In the genomic region with DNA sequence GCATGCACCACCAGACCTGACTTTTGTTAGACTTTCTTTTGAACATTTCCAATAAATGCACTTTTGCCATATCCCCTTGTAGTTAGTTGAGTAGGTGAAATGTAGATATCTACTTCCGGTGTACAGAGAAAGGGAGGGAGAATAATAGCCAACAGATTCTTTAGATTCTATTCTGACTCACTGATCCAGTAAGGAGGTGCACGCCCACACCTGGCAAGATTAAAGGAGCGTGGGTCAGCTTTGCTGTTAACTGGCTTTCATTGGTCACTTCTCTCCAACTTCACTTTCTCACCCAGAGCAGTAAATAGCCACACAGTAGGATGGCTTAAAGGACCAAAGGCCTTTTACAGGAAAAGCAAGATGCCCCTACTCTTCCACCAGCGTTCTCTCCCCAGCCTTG, we compare ENCODE assay signal across 25 mouse cellular contexts.
"Had no signal": no experiment of that assay in that cellular context is flagged by ENCODE, and none has a peak within 500 bp of the region (broad histone marks: within the 10 kb centered on the region; RNA-seq: fewer than 3 reads in every experiment).

No protein-coding gene starts in this region.

- H3K4me3 ChIP-seq: gastrocnemius, adult 2 months; heart, adult 2 months; heart, embryonic 10.5 days; heart, embryonic 12.5 days; hindbrain, embryonic 10.5 days; hindbrain, embryonic 12.5 days; intestine, embryonic 15.5 days; layer of hippocampus, adult 2 months; limb, embryonic 13.5 days; limb, embryonic 15.5 days had no signal

- DNase-seq: gastrocnemius, adult 2 months; gastrocnemius, postnatal 10 days; gastrocnemius, postnatal 25 days; heart, adult 2 months; heart, postnatal 10 days; heart, postnatal 4 days; kidney, adult 18-20 months; kidney, adult 8-10 months; kidney, postnatal 10 days; kidney, postnatal 25 days; kidney, postnatal 4 days; layer of hippocampus, postnatal 36 days; left cerebral cortex, postnatal 4 days had no signal

- ATAC-seq: hindbrain, embryonic 16.5 days; inflammation-experienced regulatory T-cells, adult 6 months; intestine, embryonic 15.5 days; intestine, postnatal 0 days had no signal

- H3K9ac ChIP-seq: heart, embryonic 12.5 days; hindbrain, embryonic 12.5 days; hindbrain, embryonic 14.5 days; intestine, embryonic 15.5 days; limb, embryonic 13.5 days; limb, embryonic 15.5 days had no signal

- H3K27ac ChIP-seq: gastrocnemius, adult 2 months; heart, adult 2 months; heart, embryonic 10.5 days; hindbrain, embryonic 10.5 days; hindbrain, embryonic 12.5 days; hindbrain, embryonic 14.5 days; intestine, embryonic 15.5 days; layer of hippocampus, adult 2 months; limb, embryonic 13.5 days; limb, embryonic 15.5 days had no signal

- H3K4me1 ChIP-seq: hindbrain, embryonic 10.5 days; hindbrain, embryonic 12.5 days; intestine, embryonic 15.5 days had no signal

- H3K27me3 ChIP-seq: heart, embryonic 12.5 days; hindbrain, embryonic 12.5 days; intestine, embryonic 15.5 days; limb, embryonic 13.5 days; limb, embryonic 15.5 days had no signal

- H3K4me2 ChIP-seq: heart, embryonic 12.5 days; hindbrain, embryonic 12.5 days; hindbrain, embryonic 14.5 days; intestine, embryonic 15.5 days; limb, embryonic 13.5 days; limb, embryonic 15.5 days had no signal

- H3K9me3 ChIP-seq: heart, embryonic 10.5 days; heart, embryonic 12.5 days; hindbrain, embryonic 10.5 days; hindbrain, embryonic 12.5 days; intestine, embryonic 15.5 days; limb, embryonic 13.5 days; limb, embryonic 15.5 days had no signal
